Mouse (Mus musculus): ENCODE measurements around the gene Abhd18.
"Not testable (repeated sequence)": the region's sequence is repeated elsewhere in the genome, so short reads cannot be mapped to it uniquely, and the experiment has no call there.

Gene Abhd18

GRCm38 (mm10) chr3:40846957-40847017 lies at the start of gene Abhd18:
TSS of gene Abhd18 (plus strand) at chr3:40846970.
- DNase-seq (ENCODE audit: low spot score in 2 of 2): not testable (repeated sequence)

GRCm38 (mm10) chr3:40798054-40798453 lies 48.7 kb upstream of the Abhd18 start:
- DNase-seq (ENCODE audit: low spot score in 2 of 2): no peak

GRCm38 (mm10) chr3:40798500-40798899 lies 48.3 kb upstream of the Abhd18 start:
- DNase-seq (ENCODE audit: low spot score in 2 of 2): peak in 1 of 2 experiments; percentile 13

- DNase-seq (ENCODE audit: low spot score in 2 of 2): peak; percentile 93 to 96
Measured at GRCm38 (mm10) chr3:40799530-40800372, 47.0 kb upstream of the Abhd18 start, which contains the start of gene Plk4. TSS of gene Plk4 (plus strand) at chr3:40800019.

- no peak for DNase-seq (ENCODE audit: low spot score in 2 of 2)
Measured at GRCm38 (mm10) chr3:40800373-40800823, 46.4 kb upstream of the Abhd18 start.

GRCm38 (mm10) chr3:40806871-40807270 lies 39.9 kb upstream of the Abhd18 start:
- no peak for DNase-seq (ENCODE audit: low spot score in 2 of 2)

GRCm38 (mm10) chr3:40808686-40809085 lies 38.1 kb upstream of the Abhd18 start:
- no peak for DNase-seq (ENCODE audit: low spot score in 2 of 2)

- DNase-seq (ENCODE audit: low spot score in 2 of 2): no peak
Measured at GRCm38 (mm10) chr3:40809894-40810293, 36.9 kb upstream of the Abhd18 start.

- no peak for DNase-seq (ENCODE audit: low spot score in 2 of 2)
Measured at GRCm38 (mm10) chr3:40813275-40813674, 33.5 kb upstream of the Abhd18 start.

- DNase-seq (ENCODE audit: low spot score in 2 of 2): not testable (repeated sequence)
Measured at GRCm38 (mm10) chr3:40845521-40845920, 1.2 kb upstream of the Abhd18 start.

GRCm38 (mm10) chr3:40846473-40846956 lies 255 bp upstream of the Abhd18 start, which contains the start of gene Mfsd8:
TSS of gene Mfsd8 (minus strand) at chr3:40846886.
- DNase-seq (ENCODE audit: low spot score in 2 of 2): peak; percentile 98

GRCm38 (mm10) chr3:40847018-40847417 lies 248 bp downstream of the Abhd18 start:
- DNase-seq (ENCODE audit: low spot score in 2 of 2): peak; percentile 41 to 44

- not testable (repeated sequence) for DNase-seq (ENCODE audit: low spot score in 2 of 2)
Measured at GRCm38 (mm10) chr3:40847936-40848335, 1.2 kb downstream of the Abhd18 start.

- not testable (repeated sequence) for DNase-seq (ENCODE audit: low spot score in 2 of 2)
Measured at GRCm38 (mm10) chr3:40853123-40853738, 6.5 kb downstream of the Abhd18 start.

- peak; percentile 99 for DNase-seq (ENCODE audit: low spot score in 2 of 2)
Measured at GRCm38 (mm10) chr3:40893816-40894258, 47.1 kb downstream of the Abhd18 start.

GRCm38 (mm10) chr3:40894336-40894735 lies 47.6 kb downstream of the Abhd18 start:
- DNase-seq (ENCODE audit: low spot score in 2 of 2): peak; percentile 13 to 22

GRCm38 (mm10) chr3:40902443-40902842 lies 55.7 kb downstream of the Abhd18 start, which contains the start of gene 1700034I23Rik:
TSS of gene 1700034I23Rik (minus strand) at chr3:40902543.
- not testable (repeated sequence) for DNase-seq (ENCODE audit: low spot score in 2 of 2)

GRCm38 (mm10) chr3:40938189-40938588 lies 91.4 kb downstream of the Abhd18 start:
- no peak for DNase-seq (ENCODE audit: low spot score in 2 of 2)

- no peak for DNase-seq (ENCODE audit: low spot score in 2 of 2)
Measured at GRCm38 (mm10) chr3:40938592-40938991, 91.8 kb downstream of the Abhd18 start.

- DNase-seq (ENCODE audit: low spot score in 2 of 2): no peak
Measured at GRCm38 (mm10) chr3:40939019-40939418, 92.2 kb downstream of the Abhd18 start.

- DNase-seq (ENCODE audit: low spot score in 2 of 2): peak; percentile 98 to 100
Measured at GRCm38 (mm10) chr3:40949170-40949902, 102.6 kb downstream of the Abhd18 start, which contains the start of gene Larp1b. TSS of gene Larp1b (plus strand) at chr3:40949828.

- no peak for DNase-seq (ENCODE audit: low spot score in 2 of 2)
Measured at GRCm38 (mm10) chr3:40949903-40950600, 103.3 kb downstream of the Abhd18 start.

All from heart, adult 9 months (tissue).